Mouse (Mus musculus): ENCODE measurements around the gene Sfxn1. TPM values are rescaled to one million over a fixed set of nuclear protein-coding genes. Genes with fewer than 3 reads are reported as not detected.

The Sfxn1 gene
- polyA plus RNA-seq, 1 experiment from 2014 or later = 19.1 TPM

- TF ChIP-seq CTCF (IDR thresholded peaks at IDR 0.05) = no peak
- TF ChIP-seq EP300 (IDR thresholded peaks at IDR 0.05) = no peak
- no peak overlapping the region for H3K4me3 ChIP-seq (ENCODE audit: low read depth, low read length)
- no peak for DNase-seq (ENCODE audit: low spot score)
These were observed 82.1 kb downstream of the Sfxn1 start for GRCm38 (mm10) chr13:54153672-54154218.

GRCm38 (mm10) chr13:54155822-54156221 is 84.2 kb downstream of the Sfxn1 start:
- Histone ChIP-seq H3K27ac (ENCODE audit: low read length) (no peak overlapping the region), H3K36me3 (ENCODE audit: insufficient read depth, low read length) (no peaks in the 10 kb centered on the region), H3K4me1 (ENCODE audit: insufficient read depth, low read depth, low read length) (no peaks in the 10 kb centered on the region), H3K4me2 (replicated peaks; ENCODE audit: low read depth, low read length) (no peak overlapping the region), H3K27me3 (replicated peaks; ENCODE audit: insufficient read depth, low read length) (no peaks in the 10 kb centered on the region), H3K9me3 (ENCODE audit: low read length) (no peaks in the 10 kb centered on the region), H3K4me3 (ENCODE audit: low read depth, low read length) (no peak overlapping the region), H3K9ac (replicated peaks; ENCODE audit: low read depth) (no peak overlapping the region)
- DNase-seq (ENCODE audit: low spot score) = no peak
- ATAC-seq = no peak
- TF ChIP-seq EP300 (IDR thresholded peaks at IDR 0.05) (no peak), CTCF (IDR thresholded peaks at IDR 0.05) (no peak)
- 74% methylated on average over 2 of the region's 2 CpGs for WGBS

More at GRCm38 (mm10) chr13:54153672-54154218, 82.1 kb downstream of the Sfxn1 start:
- H3K4me1 ChIP-seq (ENCODE audit: insufficient read depth, low read depth, low read length) = no peaks in the 10 kb centered on the region
- H3K9ac ChIP-seq (replicated peaks; ENCODE audit: low read depth) = no peak overlapping the region
- 22% methylated on average over 9 of the region's 9 CpGs for WGBS
- no peaks in the 10 kb centered on the region for H3K36me3 ChIP-seq (ENCODE audit: insufficient read depth, low read length)
- no peak overlapping the region for H3K27ac ChIP-seq (ENCODE audit: low read length)
- no peaks in the 10 kb centered on the region for H3K9me3 ChIP-seq (ENCODE audit: low read length)
- H3K4me2 ChIP-seq (replicated peaks; ENCODE audit: low read depth, low read length) = no peak overlapping the region
- no peaks in the 10 kb centered on the region for H3K27me3 ChIP-seq (replicated peaks; ENCODE audit: insufficient read depth, low read length)
- ATAC-seq = no peak

Other genes with a start within 250 kb of the Sfxn1 start
- gene Drd1, start 16.2 kb upstream of the Sfxn1 start, polyA plus RNA-seq (2015; fragmentation: Nextera tagmentation; extraction: Ambion mirVana) = 0.13 and 0.18 TPM in 2 replicates
- 0.12 TPM in 2 replicates for gene Hrh2, start 120.3 kb downstream of the Sfxn1 start, polyA plus RNA-seq (2015; fragmentation: Nextera tagmentation; extraction: Ambion mirVana)

Data from lung, postnatal 0 days (tissue).